Comparison of ENCODE assay signal across 25 mouse cellular contexts in the genomic region with DNA sequence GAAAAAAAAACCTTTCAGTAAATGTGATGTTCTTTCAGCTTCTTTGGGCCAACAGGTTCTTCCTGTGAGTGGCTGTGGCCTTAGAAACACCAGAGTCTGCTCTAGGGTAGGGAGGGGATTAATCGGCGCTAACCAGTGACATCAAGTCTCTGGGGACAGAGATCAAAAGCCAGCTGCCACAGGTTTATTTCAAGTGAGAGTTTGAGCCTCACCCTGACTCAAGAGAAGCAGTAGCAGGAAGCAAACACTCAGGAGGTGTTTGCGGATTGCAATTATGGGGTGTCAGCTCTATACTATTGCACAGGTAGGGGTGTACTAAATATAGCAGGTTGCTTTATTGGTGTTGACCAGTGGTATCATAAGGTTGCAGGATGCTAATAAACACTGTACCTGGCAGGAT. TPM values are rescaled to one million over a fixed set of nuclear protein-coding genes. Genes with fewer than 3 reads are reported as not detected.
DNase-seq lines count a peak whose midpoint lies in the region; ATAC-seq and TF ChIP-seq lines count a peak whose summit lies in the region.
"Had no signal": no experiment of that assay in that cellular context is flagged by ENCODE, and none has a peak within 500 bp of the region (broad histone marks: within the 10 kb centered on the region; RNA-seq: fewer than 3 reads in every experiment).

No protein-coding gene starts in this region.

- no peak overlapping the region for H3K27ac ChIP-seq in heart, embryonic 11.5 days (ENCODE audit: low read depth, low read length)
- peak overlapping the region; percentile 9; the same call in 1 of the 2 replicates for H3K27ac ChIP-seq in heart, postnatal 0 days (ENCODE audit: low read depth)
- 0 out of 2 replicates have a peak overlapping the region, but pooled peaks have one; percentile 17 for H3K27ac ChIP-seq in midbrain, embryonic 15.5 days
- H3K27ac ChIP-seq in midbrain, embryonic 16.5 days (ENCODE audit: low read length), result no peak overlapping the region
- H3K27ac ChIP-seq: embryonic facial prominence, embryonic 10.5 days; forebrain, embryonic 15.5 days; liver, embryonic 13.5 days; macrophage; midbrain, embryonic 12.5 days; neural tube, embryonic 13.5 days had no signal

- H3K4me2 ChIP-seq in heart, embryonic 11.5 days, result no peak overlapping the region
- H3K4me2 ChIP-seq in heart, postnatal 0 days (ENCODE audit: low read depth, low read length), result no peak overlapping the region
- H3K4me2 ChIP-seq in midbrain, embryonic 15.5 days, result no peak overlapping the region
- H3K4me2 ChIP-seq in midbrain, embryonic 16.5 days (ENCODE audit: low read length), result no peak overlapping the region
- H3K4me2 ChIP-seq: forebrain, embryonic 15.5 days; liver, embryonic 13.5 days; lung, embryonic 14.5 days; midbrain, embryonic 12.5 days; neural tube, embryonic 13.5 days had no signal

- H3K4me3 ChIP-seq in heart, embryonic 11.5 days (ENCODE audit: low read depth, low read length), result no peak overlapping the region
- H3K4me3 ChIP-seq in heart, postnatal 0 days (ENCODE audit: low read depth, low read length), result no peak overlapping the region
- H3K4me3 ChIP-seq in midbrain, embryonic 15.5 days, result no peak overlapping the region
- no peak overlapping the region for H3K4me3 ChIP-seq in midbrain, embryonic 16.5 days (ENCODE audit: low read depth, low read length)
- H3K4me3 ChIP-seq: embryonic facial prominence, embryonic 10.5 days; forebrain, embryonic 15.5 days; liver, embryonic 13.5 days; midbrain, embryonic 12.5 days; myocyte; neural tube, embryonic 13.5 days had no signal

- TF ChIP-seq EP300 in heart, postnatal 0 days (IDR thresholded peaks at IDR 0.05; ENCODE audit: low read depth), result no peak

- no peak for TF ChIP-seq CTCF in heart, postnatal 0 days (IDR thresholded peaks at IDR 0.05; ENCODE audit: low read depth)

- no peak overlapping the region for H3K9ac ChIP-seq in heart, embryonic 11.5 days (ENCODE audit: low read depth, low read length)
- no peak overlapping the region for H3K9ac ChIP-seq in heart, postnatal 0 days (replicated peaks; ENCODE audit: low read depth, low read length)
- no peak overlapping the region for H3K9ac ChIP-seq in midbrain, embryonic 15.5 days
- H3K9ac ChIP-seq in midbrain, embryonic 16.5 days (ENCODE audit: low read depth, low read length), result no peak overlapping the region
- H3K9ac ChIP-seq: forebrain, embryonic 15.5 days; liver, embryonic 13.5 days; lung, embryonic 14.5 days; midbrain, embryonic 12.5 days; neural tube, embryonic 13.5 days had no signal

- no peaks in the 10 kb centered on the region for H3K36me3 ChIP-seq in heart, embryonic 11.5 days (ENCODE audit: control insufficient read depth, insufficient read depth, low read length)
- no peaks in the 10 kb centered on the region for H3K36me3 ChIP-seq in heart, postnatal 0 days (replicated peaks; ENCODE audit: control insufficient read depth, insufficient read depth, low read length)
- H3K36me3 ChIP-seq in midbrain, embryonic 15.5 days (replicated peaks), result no peaks in the 10 kb centered on the region
- no peaks in the 10 kb centered on the region for H3K36me3 ChIP-seq in midbrain, embryonic 16.5 days (ENCODE audit: control insufficient read depth, insufficient read depth, low read length)
- H3K36me3 ChIP-seq: embryonic facial prominence, embryonic 10.5 days; forebrain, embryonic 15.5 days; liver, embryonic 13.5 days; midbrain, embryonic 12.5 days; neural tube, embryonic 13.5 days had no signal

- 50% methylated on average over 3 of the region's 3 CpGs for WGBS in heart, embryonic 11.5 days (ENCODE audit: insufficient replicate concordance)
- 60% methylated on average over 3 of the region's 3 CpGs for WGBS in heart, postnatal 0 days
- 52% methylated on average over 3 of the region's 3 CpGs for WGBS in midbrain, embryonic 15.5 days
- 59% methylated on average over 3 of the region's 3 CpGs for WGBS in midbrain, embryonic 16.5 days

- peak; percentile 18 for DNase-seq in heart, adult 11 months
- no peak for DNase-seq in heart, postnatal 0 days (ENCODE audit: low spot score)
- no peak for DNase-seq in heart, postnatal 36 days
- DNase-seq in thymus, postnatal 14 days, result peak; percentile 45
- DNase-seq in layer of hippocampus, adult 9-11 months, result no peak
- DNase-seq: adrenal gland, postnatal 36 days; cerebellum, adult 11-12 months; kidney, postnatal 36 days; liver, embryonic 13.5 days; lung, embryonic 14.5 days; right cerebral cortex, adult 18-20 months; right cerebral cortex, postnatal 4 days had no signal

- intact Hi-C loops in heart, postnatal 36 days (cut with DNase I), result no loop called here

- H3K4me1 ChIP-seq in heart, embryonic 11.5 days (ENCODE audit: control insufficient read depth, insufficient read depth, low read length), result peaks cover 26% of the 10 kb centered on the region
- H3K4me1 ChIP-seq in heart, postnatal 0 days (ENCODE audit: control insufficient read depth, insufficient read depth), result 0 out of 2 replicates have a peak, but pooled peaks cover 5% of the 10 kb centered on the region
- H3K4me1 ChIP-seq in midbrain, embryonic 15.5 days, result peaks cover 27% of the 10 kb centered on the region
- H3K4me1 ChIP-seq in midbrain, embryonic 16.5 days (ENCODE audit: control insufficient read depth, insufficient read depth, low read length), result peaks cover 16% of the 10 kb centered on the region
- H3K4me1 ChIP-seq: liver, embryonic 13.5 days had no signal

- no peaks in the 10 kb centered on the region for H3K27me3 ChIP-seq in heart, embryonic 11.5 days (ENCODE audit: control insufficient read depth, insufficient read depth, low read length)
- no peaks in the 10 kb centered on the region for H3K27me3 ChIP-seq in heart, postnatal 0 days (ENCODE audit: control insufficient read depth, insufficient read depth, low read length)
- no peaks in the 10 kb centered on the region for H3K27me3 ChIP-seq in midbrain, embryonic 15.5 days (replicated peaks)
- no peaks in the 10 kb centered on the region for H3K27me3 ChIP-seq in midbrain, embryonic 16.5 days (ENCODE audit: control insufficient read depth, insufficient read depth, low read depth, low read length)
- H3K27me3 ChIP-seq: forebrain, embryonic 15.5 days; liver, embryonic 13.5 days; midbrain, embryonic 12.5 days; neural tube, embryonic 13.5 days had no signal

- no peak for ATAC-seq in heart, embryonic 11.5 days (replicated peaks; ENCODE audit: insufficient number of reproducible peaks, low FRiP score, low TSS enrichment)
- no peak for ATAC-seq in heart, postnatal 0 days (ENCODE audit: insufficient read depth, low read depth)
- ATAC-seq in midbrain, embryonic 15.5 days (replicated peaks), result no peak
- ATAC-seq in midbrain, embryonic 16.5 days, result no peak
- ATAC-seq: intestine, embryonic 16.5 days had no signal

- peaks cover 5% of the 10 kb centered on the region; the same call in 1 of the 2 replicates for H3K9me3 ChIP-seq in heart, embryonic 11.5 days (replicated peaks; ENCODE audit: control insufficient read depth, low read length)
- H3K9me3 ChIP-seq in heart, postnatal 0 days (replicated peaks; ENCODE audit: control insufficient read depth, low read length), result no peaks in the 10 kb centered on the region
- H3K9me3 ChIP-seq in midbrain, embryonic 15.5 days, result no peaks in the 10 kb centered on the region
- no peaks in the 10 kb centered on the region for H3K9me3 ChIP-seq in midbrain, embryonic 16.5 days (replicated peaks; ENCODE audit: control insufficient read depth, low read length, poor library complexity, severe bottlenecking)
- H3K9me3 ChIP-seq: forebrain, embryonic 15.5 days; liver, embryonic 13.5 days; midbrain, embryonic 12.5 days; neural tube, embryonic 13.5 days had no signal

RNA-seq across cellular contexts. Expression of gene Iyd, which starts 29.6 kb away (rescaled TPM):
- polyA plus RNA-seq in heart, embryonic 11.5 days (2014; fragmentation: Nextera tagmentation; extraction: Ambion mirVana), result 0.52 TPM in 1 of 2 replicates, not detected in the other
- 0.15 TPM in 1 of 2 replicates, not detected in the other for total RNA-seq in heart, postnatal 0 days (2014; rRNA removed; ENCODE audit: low replicate concordance)
- polyA plus RNA-seq in heart, postnatal 0 days (2015; fragmentation: Nextera tagmentation; extraction: Ambion mirVana), result 0.43 and 0.71 TPM in 2 replicates
- not detected for total RNA-seq in heart, postnatal 36 days (2021)
- polyA plus RNA-seq in midbrain, embryonic 15.5 days (2015; fragmentation: Nextera tagmentation; extraction: Ambion mirVana), result 0.28 and 0.45 TPM in 2 replicates
- polyA plus RNA-seq in midbrain, embryonic 16.5 days (2015; fragmentation: Nextera tagmentation; extraction: Ambion mirVana), result 0.59 and 0.60 TPM in 2 replicates
- total RNA-seq: adrenal gland, postnatal 36 days; gastrocnemius, adult 8-10 months; hematopoietic stem cell, adult 5-6 weeks; left cerebral cortex, adult 18-20 months had no signal
- polyA plus RNA-seq: embryonic facial prominence, embryonic 10.5 days; macrophage; myocyte had no signal

Comparison
In these comparisons a context has a peak if more than half of its experiments do, and no peak if none do; other contexts are left out.
1. DNase-seq: peak in heart, adult 11 months (single experiment) and thymus, postnatal 14 days (single experiment); none in heart, postnatal 0 days (single experiment), heart, postnatal 36 days (0 of 2) and layer of hippocampus, adult 9-11 months (single experiment).
2. H3K27ac ChIP-seq: peak in heart, postnatal 0 days (single experiment) and midbrain, embryonic 15.5 days (single experiment); none in heart, embryonic 11.5 days (single experiment) and midbrain, embryonic 16.5 days (single experiment).